Mouse (Mus musculus) brain, adult 2 months (tissue): ENCODE measurements at regions not wholly inside any gene's neighbourhood (a gene's known extent, or its start where the extent isn't known, plus 50 kb on each side); places are given as distances from the start of the nearest gene placed in this dataset.

ENCODE experiments used
- DNase-seq: peaks from one replicate; pipeline ENCODE4 v3.0.0; 2011; ENCODE audit warnings: low read depth, low spot score

- DNase-seq = peak; percentile 97
These were observed 174.4 kb upstream of the Klf12 start for GRCm38 (mm10) chr14:100458727-100459447.

DNA sequence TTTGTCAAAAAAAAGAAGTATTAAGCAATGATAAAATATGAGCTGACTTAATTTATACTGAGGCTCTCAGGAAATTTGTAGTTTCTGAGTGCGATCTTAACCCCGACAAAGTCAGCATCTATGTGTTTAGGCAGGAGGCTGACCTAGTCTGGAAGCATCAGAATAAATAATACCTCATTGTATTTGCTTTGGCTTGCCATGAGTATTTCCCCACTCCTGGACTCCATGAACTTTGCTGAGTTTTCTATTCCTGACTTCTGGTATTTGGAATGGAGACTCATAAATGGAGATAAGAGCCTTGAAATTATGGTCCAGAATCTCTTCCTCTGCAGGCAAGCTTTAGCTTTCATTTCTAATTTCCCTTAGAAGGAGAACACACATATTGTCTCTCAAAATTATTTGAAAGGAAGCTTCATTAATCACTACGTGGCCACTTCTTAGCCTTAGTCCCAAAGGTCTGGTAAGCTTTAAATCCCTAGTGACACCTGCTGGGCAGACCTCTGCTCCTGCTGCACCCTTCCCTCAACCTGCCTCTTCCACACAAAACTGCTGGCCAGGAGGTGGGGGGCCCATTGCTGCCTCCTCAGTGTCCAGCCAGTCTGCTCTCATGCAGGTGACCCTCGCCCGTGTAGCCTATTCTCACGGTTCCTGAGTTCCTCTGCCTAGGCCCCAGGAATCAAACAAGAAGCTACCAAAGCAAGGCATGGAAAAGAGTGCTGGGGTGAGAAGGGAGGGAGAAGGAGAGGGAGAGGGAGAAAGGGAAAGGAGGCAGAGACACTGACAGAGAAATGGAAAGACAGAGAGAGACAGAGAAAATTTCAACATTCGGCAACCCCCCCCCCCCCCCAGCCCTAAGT, 173.6 kb upstream of the Klf12 start:
- peak; percentile 35 for DNase-seq

DNA sequence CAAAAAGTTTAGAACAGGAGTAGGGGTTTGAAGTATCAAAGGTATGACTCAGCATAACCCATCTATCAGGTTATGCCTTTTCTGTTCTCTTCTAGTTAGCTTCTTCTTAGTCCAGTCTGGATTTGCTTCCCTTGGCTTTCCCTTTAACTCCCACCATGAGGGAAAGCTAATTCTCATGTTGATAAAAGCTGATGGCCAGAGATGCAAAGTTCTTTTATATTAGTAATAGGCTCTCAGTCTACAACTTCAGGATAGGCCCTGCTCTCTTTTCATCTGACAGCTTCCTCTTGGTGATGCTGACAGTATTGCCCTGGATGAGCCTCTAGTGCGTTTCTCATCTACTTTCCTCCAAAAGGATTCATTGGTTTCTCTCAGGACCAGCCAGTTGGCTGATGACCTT, 161.7 kb upstream of the Klf12 start:
- DNase-seq = no peak

DNA sequence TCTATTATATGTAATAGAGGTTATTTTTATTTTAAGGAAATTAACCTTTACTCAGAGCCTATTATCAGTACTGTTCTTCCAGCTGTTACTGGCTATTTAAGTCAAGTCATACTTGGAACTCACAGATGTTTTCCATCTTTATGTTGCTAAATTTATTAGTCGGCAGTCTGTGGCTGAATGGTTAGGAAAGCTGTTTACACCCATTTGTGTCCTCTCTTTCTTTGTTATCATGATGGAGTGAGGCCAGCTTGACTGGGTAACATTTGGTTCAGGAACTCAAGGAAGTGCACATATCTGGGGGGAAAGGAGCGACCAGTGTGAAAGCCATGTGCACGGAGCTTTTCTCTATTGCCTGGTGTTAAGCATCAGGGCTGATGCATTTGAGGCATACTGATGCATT, 160.4 kb upstream of the Klf12 start:
- no peak for DNase-seq

GRCm38 (mm10) chr14:100444099-100444498, 159.6 kb upstream of the Klf12 start:
- no peak for DNase-seq

DNA sequence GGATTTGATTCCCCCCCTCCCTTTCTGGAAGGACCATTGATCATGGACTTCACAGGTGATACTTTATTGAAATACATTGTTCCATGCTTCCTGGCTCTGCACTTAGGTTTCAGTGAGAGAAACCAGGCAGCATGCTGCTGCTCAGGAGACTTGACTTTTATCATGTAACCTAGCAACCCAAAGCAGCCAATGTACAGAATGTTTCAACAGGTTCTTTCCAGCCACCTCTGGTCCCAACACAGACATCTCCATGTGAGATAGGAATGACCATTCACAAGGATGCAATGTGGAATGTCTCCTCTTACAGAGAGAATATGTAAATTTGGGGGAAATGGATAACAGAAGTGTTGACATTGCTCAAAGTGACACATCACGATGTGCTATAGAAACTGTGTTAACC, 153.1 kb upstream of the Klf12 start:
- no peak for DNase-seq

DNA sequence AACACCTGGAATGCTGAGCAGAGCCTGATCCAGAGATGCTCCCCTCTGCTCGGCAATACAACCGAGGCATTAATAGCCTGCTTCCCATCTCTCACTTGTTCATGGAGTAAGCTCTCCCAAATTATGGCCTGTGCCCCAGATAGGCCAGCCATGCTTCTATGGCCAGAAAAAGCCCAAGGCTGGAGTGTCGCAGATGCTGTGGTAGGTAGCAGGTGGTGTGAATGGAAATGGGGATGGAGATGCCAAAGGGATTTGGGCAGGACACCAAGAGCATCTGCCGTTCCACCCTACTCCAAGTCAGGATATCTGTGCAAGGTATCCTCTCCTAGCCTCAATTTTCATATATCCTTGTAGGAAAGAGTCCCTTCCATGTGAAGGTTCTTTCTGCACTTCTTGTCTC, 145.2 kb upstream of the Klf12 start:
- peak; percentile 70 for DNase-seq

- DNase-seq = no peak
These were observed 141.9 kb upstream of the Klf12 start for GRCm38 (mm10) chr14:100426399-100426798.

- peak; percentile 50 for DNase-seq
These were observed 139.3 kb upstream of the Klf12 start for GRCm38 (mm10) chr14:100423790-100424189.

GRCm38 (mm10) chr14:100421666-100422065, 137.2 kb upstream of the Klf12 start:
- no peak for DNase-seq

DNA sequence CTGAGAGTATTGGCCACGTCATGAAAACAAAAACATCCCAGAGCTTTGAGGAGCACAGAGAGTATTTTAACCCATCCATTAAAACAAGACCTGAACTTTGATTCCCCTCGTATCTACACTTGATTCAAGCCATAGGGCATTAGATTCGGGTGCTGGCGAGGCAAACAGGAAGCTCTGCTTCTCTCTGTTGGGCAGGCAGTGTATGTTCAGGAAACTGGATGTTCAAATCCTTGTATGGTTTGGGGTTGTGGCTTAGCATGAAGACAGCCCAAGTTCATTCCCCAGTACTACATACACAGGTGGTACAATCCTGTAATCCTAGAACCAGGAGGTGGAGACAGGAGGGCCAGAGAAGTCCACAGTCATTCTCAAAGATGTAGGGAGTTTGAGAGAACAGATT, 130.6 kb upstream of the Klf12 start:
- DNase-seq = no peak

DNA sequence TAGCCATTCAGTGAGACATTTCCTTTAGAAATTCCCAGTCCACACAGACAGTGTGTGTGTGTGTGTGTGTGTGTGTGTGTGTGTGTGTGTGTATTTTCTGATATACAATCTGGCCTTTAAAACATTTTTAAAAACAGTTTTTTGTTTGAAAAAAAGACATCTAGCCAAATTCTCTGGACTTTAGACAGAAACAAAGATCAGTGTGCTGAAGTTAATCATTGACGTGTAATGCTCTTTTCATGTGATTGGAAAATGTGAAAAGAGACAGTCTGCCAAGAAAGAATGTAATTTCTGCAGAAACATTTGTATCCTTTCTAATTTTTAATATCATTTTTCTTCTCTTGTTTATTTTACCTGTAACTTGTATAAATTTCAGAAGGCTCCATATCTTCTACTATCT, 127.7 kb upstream of the Klf12 start:
- DNase-seq = no peak

DNA sequence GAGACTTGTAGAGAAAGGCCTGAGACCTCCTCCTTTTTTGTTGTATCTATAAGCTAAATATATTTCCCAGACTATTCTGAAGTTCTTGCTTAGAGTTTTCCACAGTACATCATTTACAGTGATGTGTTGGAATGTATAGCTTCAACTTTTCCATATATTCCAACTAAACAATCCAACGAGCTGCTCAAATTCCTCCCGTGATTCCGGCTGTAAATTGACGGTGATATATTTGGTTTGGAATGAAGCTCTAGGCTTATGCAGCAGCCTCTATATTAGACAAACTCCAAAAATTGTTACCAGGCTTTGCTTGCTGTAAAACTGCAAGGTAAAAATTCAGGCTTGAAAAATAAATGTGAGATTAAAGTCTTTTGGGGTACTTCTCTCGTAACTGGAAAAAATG, 112.7 kb upstream of the Klf12 start:
- DNase-seq = no peak

- no peak for DNase-seq
These were observed 90.9 kb upstream of the Klf12 start for GRCm38 (mm10) chr14:100375218-100375983.

DNA sequence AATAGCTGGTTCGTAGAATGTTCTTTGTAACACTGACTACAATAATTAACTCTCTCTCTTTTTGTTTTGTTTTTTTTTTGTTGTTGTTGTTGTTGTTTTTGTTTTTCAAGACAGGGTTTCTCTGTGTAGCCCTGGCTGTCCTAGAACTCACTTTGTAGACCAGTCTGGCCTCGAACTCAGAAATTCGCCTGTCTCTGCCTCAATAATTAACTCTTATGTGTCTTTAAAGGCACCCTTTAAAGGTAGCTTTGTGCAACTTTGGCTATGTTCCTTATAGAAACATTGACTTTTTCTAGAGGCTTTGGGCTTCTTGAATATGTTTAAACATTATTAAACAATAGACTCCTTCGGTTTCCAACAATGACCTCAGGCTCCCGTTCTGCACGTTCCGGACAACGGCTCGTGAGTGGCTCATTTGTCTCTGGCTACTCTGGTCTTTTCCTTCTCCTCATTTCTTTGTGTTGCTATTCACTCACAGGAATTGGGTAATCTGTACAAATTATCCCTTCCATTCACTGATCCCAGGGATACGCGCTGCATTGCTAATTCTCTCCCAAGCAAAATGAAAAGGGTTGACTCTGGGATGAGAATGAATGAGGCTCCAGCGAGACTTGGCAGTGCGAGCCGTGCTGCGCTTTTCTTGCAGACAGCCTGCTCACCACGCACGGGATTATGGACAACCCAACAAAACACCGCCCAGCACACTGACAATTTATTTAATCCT, 90.2 kb upstream of the Klf12 start:
- DNase-seq = peak; percentile 66

GRCm38 (mm10) chr14:100366234-100366864, 81.9 kb upstream of the Klf12 start:
- no peak for DNase-seq

- no peak for DNase-seq
These were observed 78.3 kb upstream of the Klf12 start for GRCm38 (mm10) chr14:100362786-100363185.

DNA sequence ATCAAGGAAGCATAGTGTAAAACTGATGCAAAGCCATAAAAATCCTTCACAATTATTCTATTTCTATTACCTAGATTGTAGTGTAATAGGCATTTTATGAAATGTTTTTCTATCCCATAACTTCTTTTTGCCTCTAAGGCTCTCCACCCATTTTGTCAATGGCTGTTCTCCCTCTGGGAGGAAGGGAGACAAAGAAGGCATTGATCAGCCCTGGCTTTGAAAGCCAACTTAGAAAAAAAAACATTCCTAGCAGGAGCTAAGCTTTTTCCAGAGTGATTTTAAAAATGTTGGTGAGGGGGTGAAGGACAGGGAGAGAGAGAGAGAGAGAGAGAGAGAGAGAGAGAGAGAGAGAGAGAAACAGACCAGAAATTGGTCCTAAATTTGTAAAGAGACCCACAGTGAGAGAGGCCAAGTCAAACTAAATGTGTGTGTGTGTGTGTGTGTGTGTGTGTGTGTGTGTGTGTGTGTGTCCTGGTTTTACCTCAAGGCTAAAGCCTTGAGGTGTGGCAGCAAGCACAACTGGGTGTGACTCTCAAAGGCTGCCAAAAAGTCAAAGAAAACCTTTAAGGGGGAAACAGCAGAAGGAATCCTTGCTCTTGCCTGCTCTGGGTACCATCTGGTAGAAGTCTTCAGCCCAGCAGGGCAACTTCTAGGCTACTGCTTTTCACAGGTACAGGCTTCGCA, 77.0 kb upstream of the Klf12 start:
- peak; percentile 13 for DNase-seq

DNA sequence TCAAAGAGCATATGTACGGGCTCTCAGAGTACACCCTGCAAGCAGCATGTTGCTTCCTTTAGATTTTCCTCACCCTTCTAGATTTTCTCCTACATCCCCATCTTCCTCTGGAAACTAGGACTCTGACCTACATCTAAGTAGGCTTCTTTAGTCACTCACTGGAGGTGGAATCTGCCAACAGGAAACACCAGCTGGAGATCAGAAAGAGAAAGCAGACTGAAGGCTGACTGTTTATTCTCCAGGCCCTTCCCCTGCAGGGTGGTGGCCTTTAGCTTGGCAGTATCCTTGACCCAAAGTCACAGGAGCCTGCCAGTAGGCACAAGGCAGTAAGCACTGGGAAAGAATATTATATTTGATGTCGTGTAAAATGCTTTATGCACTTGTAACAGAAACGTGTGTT, 75.4 kb upstream of the Klf12 start:
- peak; percentile 73 for DNase-seq

DNA sequence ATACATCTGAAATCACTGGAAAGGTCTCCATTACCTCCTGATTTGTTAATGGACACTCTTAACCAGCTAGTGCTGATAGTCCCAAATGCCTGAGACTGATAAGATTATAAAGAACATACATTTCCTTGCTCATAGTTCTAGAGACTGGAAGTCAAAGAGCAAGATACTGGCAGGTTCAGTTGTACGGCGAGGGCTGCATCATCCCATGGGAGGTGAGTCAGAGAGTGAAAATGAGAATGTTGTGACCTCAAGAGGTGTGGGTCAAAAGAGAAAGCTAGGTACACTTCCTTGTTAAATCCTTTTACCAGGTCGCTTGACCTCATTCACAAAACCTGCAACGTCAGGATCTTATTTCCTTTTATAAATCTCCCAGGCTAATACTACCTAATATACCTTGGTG, 72.7 kb upstream of the Klf12 start:
- no peak for DNase-seq

GRCm38 (mm10) chr14:100353508-100353907, 69.0 kb upstream of the Klf12 start:
- DNase-seq = no peak
